Mouse (Mus musculus): ENCODE data around the gene Ric8a.

GRCm38 (mm10) chr7:140880419-140880818 lies 23.7 kb downstream of the Ric8a start:
- TF ChIP-seq EP300 (IDR thresholded peaks at IDR 0.05; ENCODE audit: low read depth) (no peak), CTCF (IDR thresholded peaks at IDR 0.05; ENCODE audit: low read depth) (no peak)
